Mouse (Mus musculus): Measurements from ENCODE around the gene Cela3a. TPM values are rescaled to one million over a fixed set of nuclear protein-coding genes. Genes with fewer than 3 reads are reported as not detected.
"Not testable (repeated sequence)": the region's sequence is repeated elsewhere in the genome, so short reads cannot be mapped to it uniquely, and the experiment has no call there.

Gene Cela3a
- total and polyA plus RNA-seq, 2 experiments from 2014 or later, result not detected

DNA sequence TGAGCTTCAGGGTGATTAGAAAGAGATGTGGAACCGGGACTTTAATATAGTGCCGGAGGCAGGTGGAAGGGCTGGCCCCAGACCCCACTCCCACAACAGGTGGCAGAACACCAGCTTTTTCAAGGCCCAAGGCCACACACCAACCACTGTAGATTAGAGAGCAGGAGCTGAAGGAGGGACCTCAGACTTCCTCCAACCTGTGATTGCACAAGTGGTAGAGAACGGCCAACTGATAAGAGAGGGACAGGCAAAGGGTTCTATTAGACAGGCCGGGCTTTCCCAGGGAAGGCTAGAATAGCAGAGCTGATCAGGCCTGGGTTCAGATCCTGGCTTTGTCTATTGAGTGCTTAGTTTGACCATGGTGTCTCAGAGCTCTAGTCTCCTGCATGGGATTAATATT is 20.9 kb upstream of the Cela3a start, which contains the start of gene Cela3b:
TSS of gene Cela3b (minus strand) at position 39 of the 400 bp plus-strand sequence.
- no peak for DNase-seq (ENCODE audit: low spot score)
- Histone ChIP-seq H3K27ac (ENCODE audit: low read depth, low read length) (no peak within 1 kb of the TSS), H3K4me3 (ENCODE audit: low read depth, low read length) (no peak within 1 kb of the TSS), H3K27me3 (ENCODE audit: insufficient read depth, low read length) (no peaks in the 10 kb centered on the region), H3K36me3 (ENCODE audit: insufficient read depth, low read length) (no peaks in the 10 kb centered on the region), H3K4me1 (ENCODE audit: insufficient read depth, low read length) (no peaks in the 10 kb centered on the region), H3K9me3 (ENCODE audit: low read length) (no peaks in the 10 kb centered on the region), H3K9ac (replicated peaks; ENCODE audit: low read length, poor library complexity, severe bottlenecking) (no peak within 1 kb of the TSS), H3K4me2 (ENCODE audit: low read depth, low read length, poor library complexity, severe bottlenecking) (no peak within 1 kb of the TSS)
- no peak for ATAC-seq (ENCODE audit: low FRiP score)
- WGBS, result 90% methylated on average over 4 of the region's 4 CpGs
- no peak for TF ChIP-seq CTCF (IDR thresholded peaks at IDR 0.05)

DNA sequence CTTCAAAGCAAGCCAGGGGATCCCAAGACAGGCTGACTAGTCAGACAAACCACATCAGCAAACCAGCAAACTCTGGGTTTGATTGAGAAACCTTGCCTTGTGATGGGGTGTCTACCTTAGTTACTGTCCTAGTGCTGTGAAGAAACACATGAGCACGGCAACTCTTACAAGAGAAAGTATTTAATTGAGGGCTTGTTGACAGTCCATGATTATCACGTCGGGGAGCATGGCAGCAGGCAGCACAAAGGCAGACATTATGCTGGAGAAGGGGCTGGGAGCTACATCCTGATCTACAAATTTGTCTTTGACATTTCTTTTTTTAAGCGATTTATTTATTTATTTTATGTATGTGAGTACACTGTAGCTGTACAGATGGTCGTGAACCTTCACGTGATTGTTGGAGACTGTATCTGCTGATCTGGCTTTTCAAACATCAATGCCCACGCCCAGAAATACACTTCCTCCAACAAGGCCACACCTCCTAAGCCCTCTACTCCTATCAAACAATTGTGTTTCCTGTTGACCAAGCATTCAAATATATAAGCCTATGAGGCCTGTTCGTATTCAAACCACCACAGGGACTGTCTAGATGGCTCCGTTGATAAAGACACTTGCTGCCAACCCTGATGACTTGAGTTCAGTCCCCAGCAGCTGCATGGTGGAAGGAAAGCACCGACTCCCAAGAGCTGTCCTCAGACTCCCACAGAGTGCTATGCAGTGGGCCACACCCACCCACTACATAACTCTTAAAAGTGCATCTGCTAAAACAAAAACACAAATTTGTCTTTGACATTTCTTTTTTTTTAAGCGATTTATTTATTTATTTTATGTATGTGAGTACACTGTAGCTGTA is 8.3 kb upstream of the Cela3a start:
- no peak overlapping the region for H3K4me3 ChIP-seq (ENCODE audit: low read depth, low read length)
- no peak for TF ChIP-seq CTCF (IDR thresholded peaks at IDR 0.05)
- H3K9me3 ChIP-seq (ENCODE audit: low read length), result no peaks in the 10 kb centered on the region
- no peaks in the 10 kb centered on the region for H3K4me1 ChIP-seq (ENCODE audit: insufficient read depth, low read length)
- H3K36me3 ChIP-seq (ENCODE audit: insufficient read depth, low read length), result no peaks in the 10 kb centered on the region
- ATAC-seq (ENCODE audit: low FRiP score) (no peak), DNase-seq (ENCODE audit: low spot score) (no peak)
- H3K4me2 ChIP-seq (ENCODE audit: low read depth, low read length, poor library complexity, severe bottlenecking), result no peak overlapping the region
- WGBS, result 81% methylated on average over 11 of the region's 11 CpGs
- no peak overlapping the region for H3K27ac ChIP-seq (ENCODE audit: low read depth, low read length)
- no peak overlapping the region for H3K9ac ChIP-seq (replicated peaks; ENCODE audit: low read length, poor library complexity, severe bottlenecking)
- H3K27me3 ChIP-seq (ENCODE audit: insufficient read depth, low read length), result no peaks in the 10 kb centered on the region

- H3K27ac ChIP-seq (ENCODE audit: low read depth, low read length), result no peak overlapping the region
- no peaks in the 10 kb centered on the region for H3K4me1 ChIP-seq (ENCODE audit: insufficient read depth, low read length)
- 74% methylated on average over 1 of the region's 1 CpGs for WGBS
- DNase-seq (ENCODE audit: low spot score) (no peak), ATAC-seq (ENCODE audit: low FRiP score) (no peak)
- H3K9me3 ChIP-seq (ENCODE audit: low read length), result no peaks in the 10 kb centered on the region
- no peaks in the 10 kb centered on the region for H3K27me3 ChIP-seq (ENCODE audit: insufficient read depth, low read length)
- no peaks in the 10 kb centered on the region for H3K36me3 ChIP-seq (ENCODE audit: insufficient read depth, low read length)
- H3K4me3 ChIP-seq (ENCODE audit: low read depth, low read length), result no peak overlapping the region
- no peak overlapping the region for H3K4me2 ChIP-seq (ENCODE audit: low read depth, low read length, poor library complexity, severe bottlenecking)
- H3K9ac ChIP-seq (replicated peaks; ENCODE audit: low read length, poor library complexity, severe bottlenecking), result no peak overlapping the region
- TF ChIP-seq CTCF (IDR thresholded peaks at IDR 0.05), result no peak
Observed at GRCm38 (mm10) chr4:137414936-137415335, 5.3 kb upstream of the Cela3a start.

- not testable (repeated sequence) for ATAC-seq (ENCODE audit: low FRiP score); H3K9ac ChIP-seq (replicated peaks; ENCODE audit: low read length, poor library complexity, severe bottlenecking); H3K27me3 ChIP-seq (ENCODE audit: insufficient read depth, low read length); H3K9me3 ChIP-seq (ENCODE audit: low read length); H3K27ac ChIP-seq (ENCODE audit: low read depth, low read length); DNase-seq (ENCODE audit: low spot score); H3K4me1 ChIP-seq (ENCODE audit: insufficient read depth, low read length); H3K4me3 ChIP-seq (ENCODE audit: low read depth, low read length); H3K36me3 ChIP-seq (ENCODE audit: insufficient read depth, low read length); H3K4me2 ChIP-seq (ENCODE audit: low read depth, low read length, poor library complexity, severe bottlenecking)
- 88% methylated on average over 7 of the region's 7 CpGs for WGBS
Observed at GRCm38 (mm10) chr4:137412185-137412709, 2.7 kb upstream of the Cela3a start.

- 89% methylated on average over 3 of the region's 3 CpGs for WGBS
- Histone ChIP-seq H3K4me1 (ENCODE audit: insufficient read depth, low read length) (no peaks in the 10 kb centered on the region), H3K27me3 (ENCODE audit: insufficient read depth, low read length) (no peaks in the 10 kb centered on the region), H3K9me3 (ENCODE audit: low read length) (no peaks in the 10 kb centered on the region), H3K9ac (replicated peaks; ENCODE audit: low read length, poor library complexity, severe bottlenecking) (no peak overlapping the region), H3K4me3 (ENCODE audit: low read depth, low read length) (no peak overlapping the region), H3K27ac (ENCODE audit: low read depth, low read length) (no peak overlapping the region), H3K4me2 (ENCODE audit: low read depth, low read length, poor library complexity, severe bottlenecking) (no peak overlapping the region), H3K36me3 (ENCODE audit: insufficient read depth, low read length) (no peaks in the 10 kb centered on the region)
- ATAC-seq (ENCODE audit: low FRiP score) (no peak), DNase-seq (ENCODE audit: low spot score) (no peak)
- TF ChIP-seq CTCF (IDR thresholded peaks at IDR 0.05), result no peak
Observed at GRCm38 (mm10) chr4:137405571-137405970, 4.0 kb downstream of the Cela3a start.

Measured in midbrain, postnatal 0 days (tissue).